Mouse (Mus musculus): ENCODE data around the gene Scn3b.

GRCm38 (mm10) chr9:40318771-40319170, 49.8 kb downstream of the Scn3b start:
- TF ChIP-seq TAL1 (IDR thresholded peaks at IDR 0.05; ENCODE audit: low read length) (no peak), GATA1 (IDR thresholded peaks at IDR 0.05; ENCODE audit: low read length) (no peak)
